Mouse (Mus musculus) c-Kit-positive CD71-positive TER-119-positive erythroid progenitor cells, embryonic 14.5 days (primary cell): ENCODE results near the gene Maml3.

Source experiments
- DNase-seq: peaks from one replicate; pipeline ENCODE4 v3.0.0-alpha.2; 2013; ENCODE audit warnings: low spot score

Gene Maml3

DNA sequence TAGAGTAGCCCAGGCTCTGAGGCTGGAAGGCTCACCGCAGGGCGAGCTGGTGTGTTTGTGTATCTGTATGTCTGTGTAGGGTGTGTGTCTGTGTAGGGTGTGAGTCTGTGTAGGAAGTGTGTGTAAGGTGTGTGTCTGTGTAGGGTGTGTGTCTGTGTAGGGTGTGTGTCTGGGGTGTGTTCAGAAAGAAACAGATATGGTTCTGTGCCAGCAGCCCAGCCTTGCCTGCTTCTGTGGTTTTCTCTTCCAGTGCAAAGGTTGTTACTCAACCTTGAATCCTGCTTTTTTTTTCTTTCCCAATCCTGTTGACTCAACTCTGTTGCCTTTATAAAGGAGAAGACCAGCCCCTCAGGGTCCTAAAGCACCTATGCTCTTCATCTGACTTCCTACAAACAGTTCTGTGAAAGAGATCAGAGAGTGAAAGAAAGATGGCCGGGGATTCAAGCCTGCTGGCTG lies 444.0 kb downstream of the Maml3 start:
- DNase-seq: no peak

DNA sequence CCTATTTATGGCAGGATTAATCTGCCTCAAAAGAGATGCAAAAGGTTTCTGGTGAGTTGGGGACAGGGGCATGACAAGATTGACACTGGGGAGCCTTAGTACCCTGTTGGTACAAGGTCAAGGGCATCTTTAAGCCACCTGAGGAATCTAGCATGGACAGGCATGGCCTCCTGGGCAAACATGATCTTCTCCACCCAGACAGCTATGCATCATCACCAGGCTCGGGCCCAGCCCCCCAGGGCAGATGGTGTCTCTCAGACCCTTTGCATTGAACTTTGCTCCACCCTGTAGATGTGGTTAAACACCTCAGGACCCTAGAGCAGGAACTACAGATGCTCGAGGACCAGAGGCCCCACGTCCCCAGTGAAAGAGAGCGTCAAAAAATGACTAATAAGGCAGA lies 444.8 kb downstream of the Maml3 start, which contains the start of gene Mgst2:
Mgst2 (plus strand) TSS at position 301 of the 400 bp plus-strand sequence.
- DNase-seq: no peak

DNA sequence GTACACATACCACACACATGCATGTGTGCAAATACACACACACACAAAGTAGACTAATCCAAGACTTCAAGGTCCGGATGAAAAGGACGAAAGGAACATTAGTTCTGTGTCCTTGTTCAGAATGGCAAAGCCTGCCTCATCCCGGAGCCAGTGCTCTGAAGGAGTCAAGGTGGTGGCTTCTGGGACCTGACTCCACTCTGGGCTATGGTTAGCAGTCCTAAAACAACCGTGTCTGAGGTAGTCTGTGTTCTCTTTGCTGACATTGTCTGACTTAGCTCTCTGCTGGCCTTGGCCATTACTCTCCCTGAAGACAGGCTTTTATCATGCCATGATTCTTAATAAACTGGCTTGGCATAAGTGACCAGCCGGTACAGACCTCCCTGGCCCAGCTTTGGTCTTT lies 445.5 kb downstream of the Maml3 start:
- DNase-seq: no peak

GRCm38 (mm10) chr3:51654303-51655055 lies 450.4 kb downstream of the Maml3 start:
- DNase-seq: no peak

DNA sequence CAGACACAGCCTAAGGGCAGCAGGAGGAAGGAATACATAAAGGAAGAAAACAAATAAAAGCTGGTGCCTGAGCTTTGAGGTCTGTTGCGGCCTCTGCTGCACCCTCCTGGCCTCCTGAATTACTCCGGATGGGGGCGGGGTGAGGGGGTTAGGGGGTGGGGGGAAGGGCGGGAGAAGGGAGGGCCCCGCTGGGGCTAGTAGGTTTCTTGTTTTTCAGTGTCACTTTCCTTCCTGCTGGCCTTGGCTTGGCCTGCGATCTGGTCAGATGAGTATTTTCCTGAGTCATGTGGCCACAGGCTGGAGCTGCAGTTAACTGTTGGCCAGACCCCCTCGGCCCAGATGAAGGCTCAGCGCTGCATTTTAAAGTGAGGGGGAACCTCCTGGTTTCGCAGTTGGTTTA lies 452.2 kb downstream of the Maml3 start:
- no peak for DNase-seq

DNA sequence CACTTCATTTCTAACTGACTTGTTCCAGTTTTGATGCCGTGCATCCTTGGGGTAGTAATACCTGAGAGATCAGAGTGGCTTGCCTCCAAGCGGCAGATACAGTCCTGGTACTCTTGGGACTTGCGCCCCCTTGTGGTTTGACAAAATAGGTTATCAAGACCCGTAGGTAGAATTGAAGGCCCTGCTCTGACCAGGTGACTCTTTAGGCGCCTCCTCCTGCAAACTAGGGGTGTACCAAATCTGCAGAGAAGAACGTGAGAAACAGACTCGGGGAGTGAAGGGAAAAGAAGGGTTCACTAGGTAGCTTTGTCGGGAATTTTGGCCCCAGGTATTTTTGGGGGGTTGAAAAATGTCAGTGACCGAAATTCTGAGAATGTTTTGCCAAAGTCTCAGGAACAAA lies 452.6 kb downstream of the Maml3 start:
- DNase-seq: peak; percentile 86

- DNase-seq: no peak
Measured at GRCm38 (mm10) chr3:51651149-51651548, 453.7 kb downstream of the Maml3 start.

DNA sequence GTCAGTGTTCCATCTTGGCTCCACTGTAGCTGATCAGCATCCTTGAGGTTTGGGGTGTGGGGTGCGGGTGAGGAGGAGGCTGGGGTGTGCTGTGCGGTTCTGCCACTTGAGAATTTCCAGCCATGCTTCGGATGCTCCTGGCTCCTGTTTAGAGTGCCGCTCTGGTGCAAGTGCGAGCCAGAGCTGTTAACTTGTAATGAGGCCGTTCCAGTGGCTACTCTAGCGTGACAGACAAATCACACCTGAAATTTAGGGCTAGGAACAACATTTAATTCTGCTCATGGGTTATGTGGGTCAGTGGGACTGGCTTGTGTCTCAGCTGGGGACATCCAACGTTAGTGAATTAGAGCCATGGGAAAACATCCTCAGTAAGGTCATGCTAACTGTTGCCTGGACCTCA lies 454.9 kb downstream of the Maml3 start:
- DNase-seq: no peak

DNA sequence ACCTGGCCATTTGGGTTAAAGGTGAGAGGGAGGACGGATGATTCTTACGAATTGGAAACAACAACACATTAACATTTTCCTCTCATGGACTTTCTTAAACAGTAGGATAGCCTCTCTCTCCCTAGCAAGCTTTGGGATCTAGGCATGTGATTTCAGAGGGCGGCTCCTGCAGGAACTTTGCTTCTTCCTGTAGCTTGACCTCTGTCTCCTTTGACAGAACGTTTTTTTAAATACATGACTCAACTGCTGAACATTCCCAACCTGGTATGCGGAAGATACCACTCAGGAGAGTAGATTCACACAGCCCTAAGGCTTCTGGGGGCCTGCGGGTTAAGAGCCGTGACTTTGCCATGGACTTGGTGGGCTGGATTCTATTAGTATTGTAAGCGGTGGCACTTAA lies 455.4 kb downstream of the Maml3 start:
- DNase-seq: no peak

- peak; percentile 61 for DNase-seq
Measured at GRCm38 (mm10) chr3:51648037-51648664, 456.7 kb downstream of the Maml3 start.

DNA sequence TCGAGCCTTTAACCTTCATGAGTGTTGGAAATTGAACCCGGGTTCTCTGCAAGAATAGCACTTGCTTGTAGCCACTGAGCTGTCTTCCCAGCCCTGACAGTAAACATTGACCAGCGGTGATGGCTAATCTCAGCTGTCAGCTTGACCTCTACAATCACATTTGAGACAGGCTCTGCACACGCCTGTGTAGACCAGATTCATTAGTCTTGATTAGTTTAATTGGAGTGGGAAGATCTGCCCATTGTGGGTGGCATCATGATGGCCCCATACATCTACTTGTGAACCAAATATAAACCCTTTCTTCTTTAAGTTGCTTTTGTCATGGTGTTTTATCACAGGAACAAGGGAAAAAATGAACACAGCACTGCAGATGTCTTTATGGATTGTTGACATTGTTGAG lies 457.5 kb downstream of the Maml3 start:
- DNase-seq: no peak

DNA sequence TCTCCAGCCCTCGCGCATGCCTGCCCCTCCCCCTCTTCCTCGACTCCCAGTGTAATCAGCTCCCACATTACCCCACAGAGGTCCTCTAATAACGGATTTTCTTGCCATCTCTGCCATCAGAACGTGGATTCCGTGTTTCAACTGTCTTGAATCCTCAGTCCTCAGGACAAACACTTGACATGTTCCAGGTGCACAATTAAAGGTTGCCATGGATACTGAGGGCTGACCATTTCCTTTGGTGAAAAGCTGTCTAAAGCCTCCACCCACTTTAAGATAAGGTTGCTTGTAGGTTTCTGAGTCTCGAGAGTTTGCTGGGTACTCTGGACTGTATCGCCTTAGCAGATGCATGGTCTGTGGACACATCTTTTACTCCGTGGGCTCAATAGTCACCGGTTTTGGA lies 458.6 kb downstream of the Maml3 start:
- no peak for DNase-seq

DNA sequence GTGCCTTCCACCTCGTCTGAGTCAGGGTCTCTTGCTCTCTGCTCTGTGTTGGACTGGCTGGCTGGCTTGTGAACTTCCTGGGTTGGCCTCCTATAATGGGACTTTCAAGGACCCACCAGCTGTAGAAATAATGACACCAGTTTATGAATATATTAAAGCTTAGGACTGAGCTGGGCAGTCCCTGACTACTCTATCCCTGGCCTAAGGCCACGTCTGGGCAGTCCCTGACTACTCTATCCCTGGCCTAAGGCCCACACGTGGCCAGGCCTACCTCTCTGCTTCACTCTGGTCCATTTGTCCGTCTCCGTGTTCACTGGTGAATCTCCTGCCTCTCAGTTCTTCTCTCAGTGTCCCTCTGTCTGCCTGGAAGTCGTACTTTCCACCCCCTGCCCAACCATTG lies 459.4 kb downstream of the Maml3 start:
- no peak for DNase-seq

DNA sequence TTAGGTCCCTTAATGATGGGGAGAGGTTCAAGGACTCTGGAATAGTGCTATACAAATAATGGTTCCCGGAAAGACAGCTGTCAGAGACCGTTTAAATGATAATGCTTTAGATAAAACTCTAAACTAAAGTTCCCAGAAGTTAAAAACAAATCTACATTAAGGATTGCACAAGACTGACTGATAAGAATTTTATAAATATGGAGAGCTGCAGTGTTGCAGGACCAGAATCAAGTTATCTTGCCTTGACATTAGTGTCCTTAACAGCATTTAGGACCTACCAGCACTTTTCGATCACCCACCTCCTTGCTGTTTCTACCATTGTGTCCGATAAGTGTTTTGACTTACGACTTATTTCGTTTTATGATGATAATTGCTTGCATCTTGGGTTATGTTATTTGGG lies 466.6 kb downstream of the Maml3 start:
- no peak for DNase-seq

GRCm38 (mm10) chr3:51637326-51637725 lies 467.6 kb downstream of the Maml3 start:
- DNase-seq: no peak

DNA sequence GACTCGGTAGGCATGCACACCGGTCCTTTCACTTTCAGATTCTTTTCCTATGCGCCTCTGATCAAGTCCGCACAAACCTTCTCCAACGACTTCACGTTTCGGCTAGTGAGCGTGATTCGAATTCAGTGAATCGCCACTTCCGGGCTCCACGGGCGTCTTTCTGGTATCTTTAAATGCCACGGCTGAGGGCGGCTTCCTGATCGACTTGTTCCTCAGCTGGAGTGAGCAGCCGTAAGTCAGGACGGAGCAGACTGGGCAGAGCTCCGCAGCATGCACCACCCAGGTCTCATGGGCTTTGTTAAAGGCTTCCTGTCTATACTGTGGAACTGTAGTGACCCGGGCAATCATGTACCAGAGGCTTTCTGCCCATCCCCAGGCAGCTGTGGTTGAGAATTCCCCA lies 468.2 kb downstream of the Maml3 start:
- no peak for DNase-seq

DNA sequence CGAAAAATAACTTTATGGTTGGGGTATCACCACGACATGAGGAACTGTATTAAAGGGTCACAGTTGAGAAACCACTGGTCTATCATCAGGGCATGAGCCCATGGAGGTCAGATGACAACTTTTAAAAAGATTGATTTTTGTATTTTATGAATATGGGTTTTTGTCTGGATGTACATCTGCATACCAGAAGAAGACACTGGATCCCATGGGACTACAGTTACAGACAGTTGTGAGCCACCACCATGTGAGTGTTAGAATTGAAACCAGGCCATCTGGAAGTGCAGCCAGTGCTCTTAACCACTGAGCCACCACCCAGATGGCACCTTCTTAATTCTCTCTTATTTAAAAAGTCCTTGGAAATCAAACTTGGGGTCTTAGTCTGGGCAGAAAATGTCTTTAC lies 468.9 kb downstream of the Maml3 start:
- DNase-seq: no peak
